Mouse (Mus musculus): ENCODE results near the gene Tmem230.

DNA sequence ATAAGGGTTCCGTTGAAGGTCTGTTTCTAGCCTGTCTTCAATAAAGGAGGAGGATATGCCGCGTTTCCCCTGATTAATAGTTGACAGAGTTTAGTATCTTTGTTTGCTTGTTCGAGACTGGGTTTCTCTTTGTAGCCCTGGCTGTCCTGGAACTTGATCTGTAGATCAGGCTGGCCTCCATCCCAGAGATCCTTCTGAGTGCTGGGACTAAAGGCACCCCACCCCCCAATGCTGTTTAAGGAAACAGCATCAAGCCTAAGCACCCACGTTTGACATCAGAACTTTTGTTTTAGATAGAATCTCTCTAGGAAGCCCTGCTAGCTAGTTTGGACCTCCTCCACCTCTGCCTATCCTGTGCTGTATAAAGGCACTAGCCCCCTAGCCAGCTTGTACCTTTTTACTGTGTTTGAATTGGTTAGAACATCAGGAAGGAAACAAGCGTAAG, 16.7 kb upstream of the Tmem230 start:
- TF ChIP-seq POLR2A (IDR thresholded peaks at IDR 0.05; ENCODE audit: borderline replicate concordance, extremely low read depth, low read depth, low read length) (no peak), CTCF (IDR thresholded peaks at IDR 0.05; ENCODE audit: insufficient read depth, low read length) (no peak)

All from lung, adult 2 months (tissue).